Mouse (Mus musculus) bone marrow, adult 2 months (tissue): ENCODE data around the gene Nucb2. TPM values are rescaled to one million over a fixed set of nuclear protein-coding genes. Genes with fewer than 3 reads are reported as not detected.
A peak's percentile ranks its signal among the peaks of the same experiment; 100 is the strongest.

Source experiments
- H3K27ac ChIP-seq: fragments of 200-500 bp; 2 replicates; pipeline ENCODE4 v1.5.1; 2012; ENCODE audit warnings: low read depth, mild to moderate bottlenecking, control low read depth, inconsistent platforms, low read length; ENCODE audit not compliant: control insufficient read depth, poor library complexity, insufficient read depth
- H3K4me1 ChIP-seq: fragments of 200-500 bp; 2 replicates; pipeline ENCODE4 v1.6.1; 2011; ENCODE audit warnings: low read length; ENCODE audit not compliant: control insufficient read depth, insufficient read depth
- H3K4me3 ChIP-seq: fragments of 200-500 bp; replicated peaks from 2 replicates; pipeline ENCODE3; 2011; ENCODE audit warnings: mild to moderate bottlenecking, low read depth, low read length, control low read depth; ENCODE audit not compliant: control insufficient read depth
- CTCF ChIP-seq: fragments of 200-500 bp; IDR thresholded peaks from 2 replicates; pipeline ENCODE4 v1.5.1; 2011; ENCODE audit warnings: low read length, control low read depth; ENCODE audit not compliant: control insufficient read depth, insufficient read depth
- POLR2A ChIP-seq: fragments of 200-500 bp; IDR thresholded peaks from 2 replicates; pipeline ENCODE4 v1.6.1; 2011; ENCODE audit warnings: low read depth, mild to moderate bottlenecking, control low read depth, low read length, borderline replicate concordance; ENCODE audit not compliant: control insufficient read depth
- WGBS: fragments of 180-500 bp; shearing (Covaris S2); methylation state at CpG from one replicate; pipeline ENCODE4 v1.1.7; 2018; 5-methylcytosine and 5-hydroxymethylcytosine counted together
- polyA plus RNA-seq: library from polyadenylated mRNA; stranded (reverse); fragments of >200 nt; gene quantifications from 2 replicates; pipeline ENCODE4 v1.2.4, GENCODE M21; 2011; ENCODE audit warnings: low replicate concordance; ENCODE audit not compliant: missing spikeins, insufficient read depth, insufficient read length

Nucb2 gene
- polyA plus RNA-seq, 1 experiment, result 23.0 TPM

DNA sequence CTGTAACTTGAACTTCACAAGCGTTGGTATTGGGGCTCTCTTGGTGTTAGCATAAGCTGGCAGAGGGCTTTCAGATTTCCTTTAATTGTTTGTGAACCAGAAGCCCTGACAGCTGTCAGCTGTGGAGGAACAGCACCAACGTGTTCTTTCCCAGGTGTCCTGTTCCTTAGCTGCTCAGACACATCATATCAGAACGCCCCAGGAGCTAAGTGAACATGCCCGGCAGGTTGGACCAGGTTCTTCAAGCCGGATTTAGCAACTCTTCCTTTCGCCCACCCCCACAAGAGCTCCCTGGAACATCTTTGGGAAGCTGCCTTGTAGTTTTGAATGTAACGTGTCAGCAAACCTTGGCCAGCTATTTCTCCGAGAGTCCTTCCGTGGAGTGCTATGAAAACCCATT is 10.4 kb downstream of the Nucb2 start:
- Histone ChIP-seq H3K4me1 (peaks cover 2% of the 10 kb centered on the region), H3K4me3 (no peak overlapping the region), H3K27ac (no peak overlapping the region)
- WGBS, result 67% methylated on average over 9 of the region's 9 CpGs
- TF ChIP-seq CTCF, result no peak
- TF ChIP-seq POLR2A, result no peak

- 46% methylated on average over 7 of the region's 7 CpGs for WGBS
- Histone ChIP-seq H3K4me3 (peak overlapping the region; percentile 46), H3K27ac (peak overlapping the region; percentile 83), H3K4me1 (peaks cover 2% of the 10 kb centered on the region)
- TF ChIP-seq CTCF (no peak), POLR2A (no peak)
Measured at GRCm38 (mm10) chr7:116515059-116515458, 10.9 kb downstream of the Nucb2 start.

GRCm38 (mm10) chr7:116515514-116516135 is 11.5 kb downstream of the Nucb2 start:
- no peak for TF ChIP-seq POLR2A
- Histone ChIP-seq H3K4me3 (peak overlapping the region; percentile 46), H3K4me1 (peaks cover 2% of the 10 kb centered on the region), H3K27ac (peak overlapping the region; percentile 83)
- 55% methylated on average over 13 of the region's 13 CpGs for WGBS

DNA sequence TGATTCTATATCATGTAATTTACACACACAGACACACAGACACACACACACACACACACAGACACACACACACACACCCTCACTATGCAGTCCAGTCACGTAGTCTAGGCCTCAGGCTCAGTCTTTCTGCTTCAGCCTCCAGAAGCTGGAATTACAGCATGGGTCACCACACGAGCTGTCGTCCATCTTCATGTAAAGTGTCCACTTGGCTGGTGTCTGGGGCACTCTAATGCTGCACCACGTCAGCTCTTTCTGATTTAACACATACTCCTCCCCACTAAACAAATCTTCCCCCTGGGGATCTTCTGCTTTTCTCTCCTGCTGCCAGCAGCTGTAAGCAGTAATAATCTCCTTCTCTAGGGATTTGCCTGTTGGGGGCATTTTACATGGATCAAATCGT is 13.1 kb downstream of the Nucb2 start:
- 73% methylated on average over 5 of the region's 5 CpGs for WGBS
- Histone ChIP-seq H3K4me3 (no peak overlapping the region), H3K4me1 (peaks cover 2% of the 10 kb centered on the region), H3K27ac (no peak overlapping the region)
- TF ChIP-seq CTCF (no peak), POLR2A (no peak)

DNA sequence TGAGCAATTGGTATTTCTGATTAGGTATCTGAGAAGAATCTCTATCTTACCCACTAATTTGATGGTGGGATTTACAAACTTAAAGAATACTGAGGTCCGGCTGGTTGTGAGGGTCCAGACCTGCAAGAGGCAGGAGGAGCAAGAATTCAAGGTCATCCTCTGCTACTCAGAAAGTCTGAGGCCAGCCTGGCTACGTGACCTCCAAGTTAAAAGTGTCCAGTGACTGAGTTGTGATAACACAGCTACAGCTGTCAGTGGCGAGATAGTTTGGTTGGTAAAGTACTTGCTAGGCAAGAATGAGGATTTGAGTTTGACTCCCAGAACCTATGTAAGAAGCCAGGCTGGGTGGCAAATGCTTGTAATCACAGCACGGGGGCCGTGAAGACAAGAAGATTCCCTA is 14.0 kb downstream of the Nucb2 start:
- 79% methylated on average over 5 of the region's 5 CpGs for WGBS
- Histone ChIP-seq H3K27ac (no peak overlapping the region), H3K4me1 (peaks cover 2% of the 10 kb centered on the region), H3K4me3 (no peak overlapping the region)
- no peak for TF ChIP-seq CTCF
- TF ChIP-seq POLR2A, result no peak

DNA sequence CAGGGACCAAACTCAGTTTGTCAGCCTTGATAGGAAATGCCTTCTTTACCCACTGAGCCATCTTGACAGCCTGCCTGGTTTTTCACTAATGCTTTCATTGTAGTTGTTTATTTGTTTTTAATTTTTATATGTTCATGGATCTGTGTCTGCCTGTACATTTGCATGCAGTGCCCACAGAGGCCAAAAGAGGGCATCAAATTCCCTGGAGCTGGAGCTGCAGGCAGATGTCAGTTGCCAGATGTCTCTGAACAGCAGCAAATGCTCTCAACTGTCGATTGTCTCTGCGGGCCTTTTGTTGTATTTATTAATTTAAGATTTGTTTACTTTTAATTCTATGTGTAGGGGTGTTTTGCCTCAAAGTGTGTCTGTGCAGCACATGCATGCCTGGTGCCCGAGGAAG is 15.6 kb downstream of the Nucb2 start:
- 44% methylated on average over 3 of the region's 3 CpGs for WGBS
- H3K27ac ChIP-seq, result no peak overlapping the region

GRCm38 (mm10) chr7:116524577-116524976 is 20.4 kb downstream of the Nucb2 start:
- Histone ChIP-seq H3K4me1 (no peaks in the 10 kb centered on the region; the same call in 1 of the 2 replicates), H3K27ac (no peak overlapping the region), H3K4me3 (no peak overlapping the region)
- 73% methylated on average over 2 of the region's 2 CpGs for WGBS
- TF ChIP-seq POLR2A (no peak), CTCF (no peak)

More for the DNA sequence above, 15.6 kb downstream of the Nucb2 start:
- peaks cover 2% of the 10 kb centered on the region for H3K4me1 ChIP-seq
- no peak for TF ChIP-seq POLR2A
- TF ChIP-seq CTCF, result peak; percentile 52
- no peak overlapping the region for H3K4me3 ChIP-seq

- Histone ChIP-seq H3K4me1 (no peaks in the 10 kb centered on the region; the same call in 1 of the 2 replicates), H3K27ac (no peak overlapping the region), H3K4me3 (no peak overlapping the region)
- TF ChIP-seq POLR2A, result no peak
- TF ChIP-seq CTCF, result no peak
- 28% methylated on average over 4 of the region's 4 CpGs for WGBS
Measured at GRCm38 (mm10) chr7:116529793-116530192, 25.6 kb downstream of the Nucb2 start.

GRCm38 (mm10) chr7:116530470-116530869 is 26.3 kb downstream of the Nucb2 start:
- Histone ChIP-seq H3K4me1 (no peaks in the 10 kb centered on the region; the same call in 1 of the 2 replicates), H3K4me3 (no peak overlapping the region), H3K27ac (no peak overlapping the region)
- TF ChIP-seq POLR2A (no peak), CTCF (no peak)
- WGBS, result 87% methylated on average over 5 of the region's 5 CpGs
